Mouse (Mus musculus) embryonic fibroblast, embryonic 13.5 days (primary cell): ENCODE measurements around the gene Tmem242. TPM values are rescaled to one million over a fixed set of nuclear protein-coding genes. Genes with fewer than 3 reads are reported as not detected.

ENCODE experiments used
- H3K27ac ChIP-seq: 2 replicates; pipeline ENCODE4 v1.5.1; 2012; ENCODE audit warnings: low read length, control low read depth, inconsistent platforms; ENCODE audit not compliant: insufficient read depth
- H3K4me1 ChIP-seq: 2 replicates; pipeline ENCODE4 v1.6.1; 2011; ENCODE audit warnings: low read length; ENCODE audit not compliant: control insufficient read depth, insufficient read depth
- H3K4me3 ChIP-seq: 2 replicates; pipeline ENCODE4 v1.5.1; 2011; ENCODE audit warnings: mild to moderate bottlenecking, control low read depth, low read length; ENCODE audit not compliant: insufficient read depth
- CTCF ChIP-seq: IDR thresholded peaks from 2 replicates; pipeline ENCODE4 v1.5.1; 2011; ENCODE audit warnings: mild to moderate bottlenecking, control low read depth, low read length, moderate library complexity, borderline replicate concordance; ENCODE audit not compliant: insufficient read depth
- POLR2A ChIP-seq: IDR thresholded peaks from 2 replicates; pipeline ENCODE4 v1.6.1; 2011; ENCODE audit warnings: low read depth, mild to moderate bottlenecking, control low read depth, low read length, moderate library complexity
- polyA plus RNA-seq: library from polyadenylated mRNA; stranded (reverse); fragments of >200 nt; gene quantifications from 2 replicates; pipeline ENCODE4 v1.2.4, GENCODE M21; 2011; ENCODE audit warnings: low read depth; ENCODE audit not compliant: missing spikeins, insufficient read length

Gene Tmem242
- polyA plus RNA-seq, 1 experiment, result 72.9 TPM

- H3K4me1 ChIP-seq, result no peaks in the 10 kb centered on the region
- H3K27ac ChIP-seq, result no peak overlapping the region
- TF ChIP-seq POLR2A (no peak), CTCF (no peak)
- H3K4me3 ChIP-seq, result no peak overlapping the region
Observed at GRCm38 (mm10) chr17:5419771-5420518, 20.1 kb downstream of the Tmem242 start.

- no peak overlapping the region for H3K27ac ChIP-seq
- TF ChIP-seq CTCF, result no peak
- H3K4me3 ChIP-seq, result no peak overlapping the region
- no peaks in the 10 kb centered on the region for H3K4me1 ChIP-seq
Observed at GRCm38 (mm10) chr17:5419056-5419455, 21.0 kb downstream of the Tmem242 start.

- TF ChIP-seq POLR2A (no peak), CTCF (no peak)
- Histone ChIP-seq H3K27ac (no peak within 1 kb of the TSS), H3K4me3 (no peak within 1 kb of the TSS), H3K4me1 (no peaks in the 10 kb centered on the region)
Observed at GRCm38 (mm10) chr17:5418545-5418944, 21.5 kb downstream of the Tmem242 start, which contains the start of gene Ldhal6b. Ldhal6b (minus strand) TSS chr17:5418767.

GRCm38 (mm10) chr17:5416518-5416917, 23.5 kb downstream of the Tmem242 start:
- TF ChIP-seq POLR2A, result no peak
- no peak for TF ChIP-seq CTCF
- Histone ChIP-seq H3K27ac (no peak overlapping the region), H3K4me1 (no peaks in the 10 kb centered on the region), H3K4me3 (no peak overlapping the region)

- Histone ChIP-seq H3K27ac (no peak overlapping the region), H3K4me1 (no peaks in the 10 kb centered on the region), H3K4me3 (no peak overlapping the region)
- TF ChIP-seq CTCF (no peak), POLR2A (no peak)
Observed at GRCm38 (mm10) chr17:5414041-5414440, 26.0 kb downstream of the Tmem242 start.

- H3K4me1 ChIP-seq, result no peaks in the 10 kb centered on the region
- H3K27ac ChIP-seq, result no peak overlapping the region
- no peak overlapping the region for H3K4me3 ChIP-seq
- TF ChIP-seq CTCF (no peak), POLR2A (no peak)
Observed at GRCm38 (mm10) chr17:5413350-5413749, 26.7 kb downstream of the Tmem242 start.

- TF ChIP-seq CTCF (no peak), POLR2A (no peak)
- Histone ChIP-seq H3K27ac (no peak overlapping the region), H3K4me3 (no peak overlapping the region), H3K4me1 (no peaks in the 10 kb centered on the region)
Observed at GRCm38 (mm10) chr17:5412740-5413139, 27.3 kb downstream of the Tmem242 start.

GRCm38 (mm10) chr17:5412301-5412700, 27.8 kb downstream of the Tmem242 start:
- Histone ChIP-seq H3K4me1 (no peaks in the 10 kb centered on the region), H3K27ac (no peak overlapping the region), H3K4me3 (no peak overlapping the region)
- TF ChIP-seq CTCF (no peak), POLR2A (no peak)

GRCm38 (mm10) chr17:5411205-5411604, 28.9 kb downstream of the Tmem242 start:
- TF ChIP-seq CTCF, result no peak
- Histone ChIP-seq H3K4me3 (no peak overlapping the region), H3K27ac (no peak overlapping the region), H3K4me1 (no peaks in the 10 kb centered on the region)

- Histone ChIP-seq H3K4me3 (no peak overlapping the region), H3K27ac (no peak overlapping the region), H3K4me1 (no peaks in the 10 kb centered on the region)
- no peak for TF ChIP-seq POLR2A
Observed at GRCm38 (mm10) chr17:5410336-5410735, 29.7 kb downstream of the Tmem242 start.

- TF ChIP-seq POLR2A, result no peak
- TF ChIP-seq CTCF, result no peak
- Histone ChIP-seq H3K27ac (no peak overlapping the region), H3K4me1 (no peaks in the 10 kb centered on the region), H3K4me3 (no peak overlapping the region)
Observed at GRCm38 (mm10) chr17:5407030-5407429, 33.0 kb downstream of the Tmem242 start.
